Mouse (Mus musculus) ES-Bruce4 (cell line): ENCODE data around the gene Calm1. TPM values are rescaled to one million over a fixed set of nuclear protein-coding genes. Genes with fewer than 3 reads are reported as not detected.
A peak's percentile ranks its signal among the peaks of the same experiment; 100 is the strongest.
"Not testable (repeated sequence)": the region's sequence is repeated elsewhere in the genome, so short reads cannot be mapped to it uniquely, and the experiment has no call there.

ENCODE experiments used
- H3K27ac ChIP-seq: 2 replicates; pipeline ENCODE4 v1.5.1; 2012; ENCODE audit warnings: low read length, inconsistent platforms; ENCODE audit not compliant: insufficient read depth
- H3K27me3 ChIP-seq: 2 replicates; pipeline ENCODE4 v1.6.1; 2012; ENCODE audit warnings: mild to moderate bottlenecking, low read length, inconsistent platforms; ENCODE audit not compliant: control insufficient read depth, poor library complexity, insufficient read depth, severe bottlenecking
- H3K36me3 ChIP-seq: 2 replicates; pipeline ENCODE4 v1.6.1; 2012; ENCODE audit warnings: inconsistent platforms, mild to moderate bottlenecking, low read length, moderate library complexity; ENCODE audit not compliant: control insufficient read depth, poor library complexity, insufficient read depth, severe bottlenecking
- H3K4me1 ChIP-seq: one replicate; pipeline ENCODE4 v1.8.1; 2011; ENCODE audit warnings: low read length; ENCODE audit not compliant: control insufficient read depth, insufficient read depth
- H3K4me3 ChIP-seq: 2 replicates; pipeline ENCODE4 v1.5.1; 2011; ENCODE audit warnings: low read depth, mild to moderate bottlenecking, low read length
- H3K9ac ChIP-seq: 2 replicates; pipeline ENCODE4 v1.6.1; 2012; ENCODE audit warnings: low read depth, mild to moderate bottlenecking, inconsistent platforms; ENCODE audit not compliant: poor library complexity, severe bottlenecking
- H3K9me3 ChIP-seq: replicated peaks from 2 replicates; pipeline ENCODE4 v1.6.1; 2012; ENCODE audit warnings: mild to moderate bottlenecking, low read length, inconsistent platforms; ENCODE audit not compliant: control insufficient read depth, poor library complexity, insufficient read depth, severe bottlenecking
- CTCF ChIP-seq: IDR thresholded peaks from one replicate; pipeline ENCODE4 v1.8.1; 2011; ENCODE audit warnings: low read depth, low read length
- EP300 ChIP-seq: IDR thresholded peaks from 2 replicates; pipeline ENCODE4 v1.6.1; 2011; ENCODE audit warnings: low read depth, low read length; ENCODE audit not compliant: insufficient read depth
- POLR2A ChIP-seq: IDR thresholded peaks from one replicate; pipeline ENCODE4 v1.8.1; 2011; ENCODE audit warnings: low read length; ENCODE audit not compliant: insufficient read depth
- polyA plus RNA-seq: library from polyadenylated mRNA; stranded (reverse); fragments of >200 nt; gene quantifications from 2 replicates; pipeline ENCODE4 v1.2.4, GENCODE M21; 2011; ENCODE audit warnings: low read depth; ENCODE audit not compliant: missing spikeins, insufficient read depth, insufficient read length

The Calm1 gene
- polyA plus RNA-seq, 1 experiment = 280 TPM

GRCm38 (mm10) chr12:100213162-100213561 lies 13.9 kb downstream of the Calm1 start:
- Histone ChIP-seq H3K9me3 (no peaks in the 10 kb centered on the region), H3K27me3 (no peaks in the 10 kb centered on the region), H3K27ac (no peak overlapping the region), H3K4me1 (no peaks in the 10 kb centered on the region), H3K4me3 (no peak overlapping the region), H3K36me3 (peaks cover 2% of the 10 kb centered on the region; the same call in 1 of the 2 replicates), H3K9ac (no peak overlapping the region)
- no peak for TF ChIP-seq EP300
- no peak for TF ChIP-seq CTCF
- TF ChIP-seq POLR2A = no peak

GRCm38 (mm10) chr12:100214156-100214555 lies 14.9 kb downstream of the Calm1 start:
- no peaks in the 10 kb centered on the region for H3K9me3 ChIP-seq
- no peak for TF ChIP-seq CTCF
- no peak for TF ChIP-seq EP300
- no peak for TF ChIP-seq POLR2A
- no peak overlapping the region for H3K27ac ChIP-seq
- no peak overlapping the region for H3K4me3 ChIP-seq
- H3K36me3 ChIP-seq = no peaks in the 10 kb centered on the region
- peaks cover 2% of the 10 kb centered on the region for H3K4me1 ChIP-seq
- H3K9ac ChIP-seq = no peak overlapping the region
- no peaks in the 10 kb centered on the region for H3K27me3 ChIP-seq

GRCm38 (mm10) chr12:100214738-100215137 lies 15.5 kb downstream of the Calm1 start:
- no peak for TF ChIP-seq EP300
- TF ChIP-seq CTCF = no peak
- TF ChIP-seq POLR2A = no peak
- Histone ChIP-seq H3K4me1 (peaks cover 3% of the 10 kb centered on the region), H3K9ac (no peak overlapping the region), H3K9me3 (no peaks in the 10 kb centered on the region), H3K36me3 (no peaks in the 10 kb centered on the region), H3K27me3 (no peaks in the 10 kb centered on the region), H3K4me3 (no peak overlapping the region), H3K27ac (no peak overlapping the region)

- not testable (repeated sequence) for H3K27me3 ChIP-seq, H3K9me3 ChIP-seq, H3K36me3 ChIP-seq, H3K27ac ChIP-seq, H3K4me1 ChIP-seq
- TF ChIP-seq POLR2A = peak; percentile 81
- Histone ChIP-seq H3K4me3 (peak overlapping the region; percentile 78; the same call in 1 of the 2 replicates), H3K9ac (peak overlapping the region; percentile 77)
Measured at GRCm38 (mm10) chr12:100217087-100217486, 17.9 kb downstream of the Calm1 start.

- no peaks in the 10 kb centered on the region for H3K27me3 ChIP-seq
- H3K4me1 ChIP-seq = peaks cover 3% of the 10 kb centered on the region
- no peak overlapping the region for H3K4me3 ChIP-seq
- H3K9ac ChIP-seq = no peak overlapping the region
- TF ChIP-seq CTCF = no peak
- TF ChIP-seq POLR2A = no peak
- TF ChIP-seq EP300 = no peak
- H3K27ac ChIP-seq = peak overlapping the region; percentile 43; the same call in 1 of the 2 replicates
- no peaks in the 10 kb centered on the region for H3K36me3 ChIP-seq
- H3K9me3 ChIP-seq = no peaks in the 10 kb centered on the region
Measured at GRCm38 (mm10) chr12:100220012-100220411, 20.8 kb downstream of the Calm1 start.

- H3K36me3 ChIP-seq = no peaks in the 10 kb centered on the region
- no peaks in the 10 kb centered on the region for H3K27me3 ChIP-seq
- H3K9me3 ChIP-seq = no peaks in the 10 kb centered on the region
- peaks cover 7% of the 10 kb centered on the region for H3K4me1 ChIP-seq
- H3K4me3 ChIP-seq = no peak overlapping the region
- no peak overlapping the region for H3K9ac ChIP-seq
- TF ChIP-seq POLR2A (no peak), CTCF (no peak), EP300 (no peak)
- no peak overlapping the region for H3K27ac ChIP-seq
Measured at GRCm38 (mm10) chr12:100221608-100222321, 22.5 kb downstream of the Calm1 start.
